Mouse (Mus musculus) brain, adult 2 months (tissue): ENCODE results near the gene Riok2.
A peak's percentile ranks its signal among the peaks of the same experiment; 100 is the strongest.

Source experiments
- DNase-seq: peaks from one replicate; pipeline ENCODE4 v3.0.0; 2011; ENCODE audit warnings: low read depth, low spot score

Gene Riok2

GRCm38 (mm10) chr17:17408137-17408536 is 34.0 kb downstream of the Riok2 start:
- DNase-seq, result no peak

GRCm38 (mm10) chr17:17408720-17409478 is 34.8 kb downstream of the Riok2 start:
- DNase-seq, result no peak

- DNase-seq, result no peak
Observed at GRCm38 (mm10) chr17:17409601-17410000, 35.5 kb downstream of the Riok2 start.

- DNase-seq, result peak; percentile 48
Observed at GRCm38 (mm10) chr17:17411443-17411842, 37.3 kb downstream of the Riok2 start.

- no peak for DNase-seq
Observed at GRCm38 (mm10) chr17:17412176-17412575, 38.1 kb downstream of the Riok2 start.

- no peak for DNase-seq
Observed at GRCm38 (mm10) chr17:17414206-17414605, 40.1 kb downstream of the Riok2 start.

GRCm38 (mm10) chr17:17424609-17425307 is 50.6 kb downstream of the Riok2 start:
- no peak for DNase-seq

- DNase-seq, result no peak
Observed at GRCm38 (mm10) chr17:17425308-17425813, 51.3 kb downstream of the Riok2 start.

GRCm38 (mm10) chr17:17425906-17426305 is 51.8 kb downstream of the Riok2 start:
- no peak for DNase-seq

- peak; percentile 46 for DNase-seq
Observed at GRCm38 (mm10) chr17:17428888-17429287, 54.8 kb downstream of the Riok2 start.

- no peak for DNase-seq
Observed at GRCm38 (mm10) chr17:17433679-17434078, 59.6 kb downstream of the Riok2 start.

GRCm38 (mm10) chr17:17438576-17439191 is 64.6 kb downstream of the Riok2 start:
- no peak for DNase-seq

GRCm38 (mm10) chr17:17441876-17442498 is 67.9 kb downstream of the Riok2 start:
- DNase-seq, result no peak

- DNase-seq, result no peak
Observed at GRCm38 (mm10) chr17:17444297-17444886, 70.3 kb downstream of the Riok2 start.
